Mouse (Mus musculus) urinary bladder, postnatal 14 days (tissue): ENCODE results near the gene Prpsap1.
"Not testable (repeated sequence)": the region's sequence is repeated elsewhere in the genome, so short reads cannot be mapped to it uniquely, and the experiment has no call there.

Experiments
- DNase-seq: peaks from one replicate; pipeline ENCODE4 v3.0.0; 2021; ENCODE audit warnings: low spot score

Prpsap1 gene

GRCm38 (mm10) chr11:116488207-116488606 is 5.8 kb downstream of the Prpsap1 start:
- DNase-seq, result no peak

- no peak for DNase-seq
Measured at GRCm38 (mm10) chr11:116484261-116484660, 9.7 kb downstream of the Prpsap1 start.

- DNase-seq, result no peak
Measured at GRCm38 (mm10) chr11:116481776-116482175, 12.2 kb downstream of the Prpsap1 start.

GRCm38 (mm10) chr11:116480975-116481374 is 13.0 kb downstream of the Prpsap1 start:
- DNase-seq, result no peak

GRCm38 (mm10) chr11:116479832-116480231 is 14.2 kb downstream of the Prpsap1 start:
- DNase-seq, result no peak

- no peak for DNase-seq
Measured at GRCm38 (mm10) chr11:116478978-116479377, 15.0 kb downstream of the Prpsap1 start.

- DNase-seq, result no peak
Measured at GRCm38 (mm10) chr11:116477160-116477759, 16.7 kb downstream of the Prpsap1 start.

- DNase-seq, result no peak
Measured at GRCm38 (mm10) chr11:116476696-116477095, 17.3 kb downstream of the Prpsap1 start.

GRCm38 (mm10) chr11:116476041-116476440 is 18.0 kb downstream of the Prpsap1 start:
- no peak for DNase-seq

DNA sequence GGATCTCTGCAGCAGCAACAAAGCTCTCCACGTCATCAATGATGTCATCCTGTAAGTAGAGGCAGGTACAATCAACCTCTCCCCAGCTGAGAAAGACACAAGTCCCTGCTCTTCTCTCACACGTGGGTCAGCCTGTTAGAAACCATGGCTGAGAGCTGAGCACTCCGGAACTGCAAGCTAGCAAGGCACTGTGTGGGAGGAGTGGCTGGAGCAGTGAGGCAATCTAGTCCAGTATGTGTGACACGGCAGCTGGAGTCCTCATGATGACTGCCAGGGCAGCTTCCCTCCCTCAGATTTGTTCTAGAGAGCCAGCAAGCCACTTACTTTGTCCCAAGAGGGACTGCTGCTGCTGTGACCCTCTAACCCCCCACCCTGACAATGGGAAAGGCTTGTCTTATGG is 21.7 kb downstream of the Prpsap1 start:
- DNase-seq, result no peak

DNA sequence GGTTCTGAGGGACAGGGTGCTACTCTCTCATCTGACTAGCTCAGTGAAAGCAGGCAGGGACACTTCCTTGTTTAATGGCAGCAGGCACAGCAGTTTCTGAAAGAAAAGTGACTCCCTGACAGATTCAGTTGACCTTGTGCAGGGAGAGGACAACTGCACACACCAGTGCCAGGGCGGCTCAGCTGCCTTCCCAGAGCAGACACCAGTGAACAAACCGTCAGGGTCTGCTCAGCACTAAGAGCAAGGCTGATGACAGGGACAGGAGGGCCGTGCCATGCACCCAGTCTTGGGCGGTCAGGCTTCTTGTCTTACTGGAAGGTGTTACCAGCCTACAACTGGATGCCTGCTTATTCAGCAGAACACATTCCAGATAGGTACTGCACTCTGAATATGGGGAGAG is 23.1 kb downstream of the Prpsap1 start:
- no peak for DNase-seq

GRCm38 (mm10) chr11:116470249-116470648 is 23.8 kb downstream of the Prpsap1 start:
- DNase-seq, result no peak

GRCm38 (mm10) chr11:116468338-116468737 is 25.7 kb downstream of the Prpsap1 start:
- DNase-seq, result not testable (repeated sequence)

- DNase-seq, result no peak
Measured at GRCm38 (mm10) chr11:116466141-116466540, 27.9 kb downstream of the Prpsap1 start, which contains the start of gene Qrich2. TSS of gene Qrich2 (minus strand) at chr11:116466241.

DNA sequence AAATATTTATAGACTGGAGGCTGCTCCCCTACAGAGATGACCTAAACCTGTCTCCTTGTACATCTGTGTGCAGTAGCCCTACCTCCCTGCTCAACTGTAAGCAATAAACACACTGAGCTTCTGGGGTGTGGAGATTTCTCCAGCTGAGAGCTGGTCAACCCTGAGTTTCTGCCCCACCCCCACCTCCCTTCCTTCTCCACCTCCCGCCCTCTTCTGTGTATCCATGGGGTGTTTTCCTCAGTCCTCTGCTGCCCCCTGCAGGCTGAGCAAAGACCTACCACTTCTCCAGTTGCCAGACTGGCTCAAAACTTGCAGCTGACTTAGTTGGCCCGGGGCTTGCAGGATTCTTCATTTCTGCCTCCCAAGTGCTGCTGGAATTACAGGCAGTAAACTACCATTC is 30.2 kb downstream of the Prpsap1 start:
- peak; percentile 91 for DNase-seq

DNA sequence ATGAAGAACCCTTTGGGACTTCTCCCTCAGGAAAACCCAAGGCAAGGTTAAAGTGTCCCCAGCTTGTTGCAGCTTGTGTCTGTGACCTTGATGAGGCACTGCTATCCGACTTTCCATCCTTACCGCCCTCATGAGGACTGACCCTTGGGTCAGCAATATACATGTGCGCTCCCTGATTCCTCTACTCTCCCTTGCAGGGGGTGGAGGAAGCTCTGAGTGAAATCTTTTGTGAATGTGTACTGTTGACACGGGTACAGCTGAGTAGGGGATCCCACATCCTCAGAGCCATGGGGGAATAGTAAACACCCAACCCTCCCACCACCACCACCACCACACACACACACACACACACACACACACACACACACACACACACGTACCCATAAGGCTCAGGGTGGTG is 30.7 kb downstream of the Prpsap1 start:
- DNase-seq, result no peak

GRCm38 (mm10) chr11:116459786-116460185 is 34.2 kb downstream of the Prpsap1 start:
- DNase-seq, result no peak

DNA sequence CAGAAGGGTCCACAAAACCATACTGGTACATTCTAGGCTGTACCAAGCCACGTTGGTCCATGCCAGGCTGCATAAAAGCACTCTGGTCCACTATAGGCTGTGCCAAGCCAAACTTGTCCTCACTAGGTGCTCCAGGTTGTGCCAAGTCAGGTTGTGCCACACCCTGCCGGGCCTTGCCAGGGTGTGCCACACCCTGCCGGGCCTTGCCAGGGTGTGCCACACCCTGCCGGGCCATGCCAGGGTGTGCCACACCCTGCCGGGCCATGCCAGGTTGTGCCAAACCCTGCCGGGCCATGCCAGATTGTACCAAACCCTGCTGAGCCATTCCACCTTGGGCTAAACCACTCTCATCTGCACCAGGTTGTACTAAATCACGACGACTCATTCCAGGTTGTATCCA is 37.8 kb downstream of the Prpsap1 start:
- no peak for DNase-seq

DNA sequence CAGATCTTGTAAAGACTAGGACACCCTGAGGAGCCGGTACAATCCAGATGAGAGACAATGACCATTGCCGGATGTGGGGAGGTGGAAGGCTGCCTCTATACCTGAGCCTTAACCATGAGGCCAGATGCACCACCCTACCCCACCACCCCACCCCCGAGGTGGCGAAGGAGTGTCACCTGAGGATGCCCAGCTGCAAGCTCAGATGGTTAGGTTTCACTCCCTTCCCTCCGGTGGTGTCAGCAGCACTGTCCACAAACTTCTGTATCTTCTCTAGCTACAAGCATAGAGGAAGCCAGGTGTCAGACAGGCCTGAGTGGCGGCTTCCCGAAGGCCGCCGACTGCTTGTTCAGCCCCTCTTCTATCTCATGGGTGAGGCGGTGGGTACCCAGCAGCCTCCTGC is 40.1 kb downstream of the Prpsap1 start:
- no peak for DNase-seq

DNA sequence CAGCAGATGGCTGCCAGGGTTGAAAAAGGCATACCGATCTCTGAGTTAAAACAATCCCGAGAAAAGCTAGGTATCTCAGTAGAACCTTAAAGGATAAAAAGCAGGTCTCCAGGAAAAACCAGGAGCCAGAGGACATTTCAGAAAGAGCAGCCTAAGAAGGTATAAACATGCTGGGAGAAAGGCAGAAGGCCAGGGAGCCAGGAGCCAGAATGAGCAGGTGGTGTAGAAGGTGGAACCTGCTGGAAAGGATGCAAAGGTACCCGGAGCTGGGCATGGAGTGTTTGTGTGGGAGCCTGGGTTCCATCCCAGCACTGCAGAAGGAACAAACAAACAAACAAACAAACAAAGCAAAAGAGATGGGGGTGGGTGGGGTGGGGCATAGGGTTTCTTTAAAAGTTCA is 44.7 kb downstream of the Prpsap1 start:
- DNase-seq, result no peak

DNA sequence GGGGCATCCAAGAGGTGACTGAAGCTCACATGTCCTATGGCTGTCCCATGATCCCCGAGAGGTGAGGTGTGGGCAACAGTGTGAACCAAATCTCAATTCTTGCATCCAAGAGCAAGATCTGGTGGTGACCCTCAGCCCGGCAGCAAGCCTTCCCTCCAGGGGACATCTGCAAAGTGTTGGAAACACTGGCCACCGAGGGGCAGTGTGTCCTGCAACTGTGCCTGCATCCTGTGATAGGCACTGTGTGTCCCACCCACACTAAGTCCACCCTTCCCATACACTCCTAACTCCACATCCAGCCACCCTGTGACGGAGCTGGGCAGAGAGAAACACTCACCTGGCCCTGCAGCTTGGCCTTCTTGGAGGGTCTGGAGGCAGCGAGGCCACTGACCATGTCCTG is 46.2 kb downstream of the Prpsap1 start:
- DNase-seq, result no peak

GRCm38 (mm10) chr11:116446308-116446887 is 47.6 kb downstream of the Prpsap1 start:
- DNase-seq, result no peak

GRCm38 (mm10) chr11:116445596-116446307 is 48.2 kb downstream of the Prpsap1 start:
- DNase-seq, result peak; percentile 95
